Mouse (Mus musculus) frontal cortex, postnatal 14 days (tissue): ENCODE results near the gene Spryd3.

Experiments
- DNase-seq, 2 experiments: peaks; one replicate each; pipeline ENCODE4 v3.0.0; 2022; ENCODE audit warnings: low spot score in 2 of 2

The Spryd3 gene

DNA sequence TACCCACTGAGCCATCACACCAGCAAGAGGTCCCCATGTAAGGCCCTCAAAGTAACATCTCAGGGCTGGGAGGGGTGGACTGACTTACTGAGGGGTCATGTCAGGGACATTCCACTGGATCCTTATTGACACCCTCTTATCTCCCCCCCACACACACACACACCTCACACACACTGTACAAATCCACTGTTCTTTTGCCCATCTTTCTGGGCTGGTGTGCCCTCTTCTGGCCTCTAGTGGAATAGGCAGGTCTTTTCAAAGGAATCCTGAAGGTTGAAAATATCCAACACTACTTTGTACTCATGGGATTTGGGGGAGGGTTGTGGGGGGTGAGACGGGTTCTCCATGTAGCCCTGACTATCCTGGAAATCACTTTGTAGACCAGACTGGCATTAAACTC is 10.8 kb upstream of the Spryd3 start:
- peak in 1 of 2 experiments; percentile 41 for DNase-seq

DNA sequence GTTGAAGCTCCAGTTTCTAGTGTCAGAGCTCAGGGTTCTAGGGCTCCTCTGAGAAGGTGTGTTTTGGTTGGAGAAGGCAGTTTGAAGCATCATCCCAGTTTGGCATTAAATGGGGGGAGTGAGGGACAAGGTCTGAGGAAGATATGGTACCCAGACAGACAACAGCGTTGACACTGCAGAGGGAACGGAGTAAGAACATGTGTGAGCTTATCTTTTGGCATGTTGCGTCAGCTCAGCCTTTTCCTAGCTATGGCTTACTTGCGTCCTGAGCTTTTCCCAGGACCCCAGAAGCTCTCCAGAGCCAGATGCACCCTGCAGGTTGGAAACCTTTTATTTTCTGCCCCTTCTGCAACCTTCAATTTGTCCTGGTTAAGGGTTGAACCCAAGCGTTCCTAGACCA is 10.1 kb upstream of the Spryd3 start:
- no peak for DNase-seq

DNA sequence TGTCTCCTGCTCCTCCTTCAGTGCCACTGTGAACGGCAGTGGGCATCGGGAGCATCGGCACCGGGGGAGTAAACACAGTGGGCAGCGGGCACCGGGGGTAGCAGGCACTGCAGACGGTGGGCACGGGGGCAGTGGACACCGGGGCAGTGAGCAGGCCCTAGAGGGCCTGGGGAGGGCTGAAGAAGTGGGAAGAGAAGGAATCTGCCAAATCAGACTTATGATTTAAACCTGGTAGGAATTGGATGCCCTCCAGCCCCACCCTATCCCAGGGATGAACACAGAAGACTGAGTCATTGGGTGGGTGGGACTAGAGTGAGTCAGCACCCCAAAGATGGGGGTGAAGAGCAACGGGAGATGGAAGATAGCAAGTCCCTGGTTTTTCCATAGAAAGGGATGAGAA is 9.3 kb upstream of the Spryd3 start:
- DNase-seq: peak in 1 of 2 experiments; percentile 21

DNA sequence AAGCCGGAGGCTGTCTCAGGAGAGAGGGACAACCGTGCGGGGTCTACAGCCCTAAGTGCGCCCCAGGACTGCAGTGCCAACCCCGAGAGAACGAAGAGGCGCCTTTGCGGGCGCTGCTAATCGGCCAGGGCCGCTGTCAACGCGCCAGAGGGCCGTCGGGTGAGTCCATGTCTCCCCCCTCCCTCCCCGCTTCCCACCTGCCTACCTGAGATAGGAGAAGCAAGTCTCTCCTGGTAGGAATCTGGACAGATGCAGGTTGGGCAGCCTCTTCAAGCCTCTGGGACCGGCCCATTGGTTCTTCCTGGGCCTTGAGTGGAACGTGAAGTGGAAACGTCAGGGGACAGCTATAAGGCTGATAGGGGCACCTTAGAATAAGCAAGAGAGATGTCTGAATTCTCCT is 8.7 kb upstream of the Spryd3 start:
- DNase-seq: no peak

DNA sequence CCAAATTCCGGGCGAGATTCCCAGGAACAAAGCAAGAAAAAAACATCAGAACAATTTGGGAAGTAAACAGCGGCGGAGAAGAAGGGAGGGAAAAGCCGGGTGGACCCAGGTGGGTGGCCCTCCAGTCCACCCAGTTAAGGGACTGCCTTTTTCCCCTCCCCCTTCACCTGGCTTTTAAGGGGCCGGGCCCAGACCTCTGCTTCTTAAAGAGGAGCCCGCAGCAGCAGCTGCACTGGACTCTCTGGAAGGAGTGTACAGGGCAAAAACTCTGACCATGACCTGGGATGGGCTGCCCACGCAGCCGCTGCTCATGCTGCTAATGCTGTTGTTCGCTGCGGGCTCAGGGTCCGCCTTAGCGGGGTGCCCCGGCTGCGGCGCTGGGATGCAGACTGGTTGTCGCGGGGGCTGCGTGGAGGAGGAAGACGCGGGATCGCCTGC is 8.3 kb upstream of the Spryd3 start, which contains the start of gene Igfbp6:
TSS of gene Igfbp6 (plus strand) at position 89 of the 438 bp plus-strand sequence.
- DNase-seq: no peak

DNA sequence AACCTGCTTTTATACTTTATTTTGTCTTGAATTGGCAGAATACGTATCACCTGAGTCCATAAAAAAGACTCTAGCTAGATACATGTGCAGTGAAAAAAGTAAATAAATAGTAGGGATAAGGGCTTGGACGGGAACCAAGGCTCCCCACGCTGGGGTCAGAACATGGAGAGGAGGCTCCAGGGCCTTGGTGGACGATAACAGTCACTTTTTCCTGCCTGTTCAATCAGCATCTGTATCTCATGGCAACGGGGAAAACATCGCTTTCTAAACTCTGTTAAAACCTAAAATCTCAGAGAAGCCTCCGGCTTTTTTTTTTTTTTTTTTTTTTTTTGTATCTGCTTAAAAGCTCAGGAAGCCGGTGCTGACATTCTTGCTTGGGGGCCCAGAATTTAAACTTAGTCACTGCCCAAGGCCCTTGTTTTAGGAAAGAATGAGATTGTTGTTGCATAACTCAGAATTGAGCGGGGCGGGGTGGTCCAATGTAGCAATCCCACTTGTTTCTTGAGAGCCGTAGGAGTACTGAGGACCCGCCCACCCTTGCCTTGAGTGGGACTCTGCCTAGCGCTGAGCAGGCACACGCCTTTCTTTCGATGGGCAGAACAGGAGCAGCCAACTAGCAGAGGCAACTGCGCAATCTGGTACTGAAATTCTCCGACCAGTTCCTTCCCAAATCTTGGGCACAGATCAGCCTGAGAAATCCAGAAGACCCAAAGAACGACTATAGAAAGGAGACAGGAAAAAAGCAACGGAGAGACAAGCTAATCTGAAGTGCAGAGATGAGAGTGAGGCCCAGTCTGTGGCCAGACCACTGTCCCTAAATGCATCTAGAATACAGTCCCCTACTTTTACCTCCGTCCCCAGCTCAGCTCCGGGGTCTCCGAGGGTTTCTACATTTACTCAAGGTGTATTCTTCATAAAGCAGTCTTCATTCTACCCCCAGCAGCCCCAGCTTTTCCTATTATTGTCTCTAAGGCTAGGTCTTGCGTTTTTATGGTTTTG is 7.2 kb upstream of the Spryd3 start:
- no peak for DNase-seq

DNA sequence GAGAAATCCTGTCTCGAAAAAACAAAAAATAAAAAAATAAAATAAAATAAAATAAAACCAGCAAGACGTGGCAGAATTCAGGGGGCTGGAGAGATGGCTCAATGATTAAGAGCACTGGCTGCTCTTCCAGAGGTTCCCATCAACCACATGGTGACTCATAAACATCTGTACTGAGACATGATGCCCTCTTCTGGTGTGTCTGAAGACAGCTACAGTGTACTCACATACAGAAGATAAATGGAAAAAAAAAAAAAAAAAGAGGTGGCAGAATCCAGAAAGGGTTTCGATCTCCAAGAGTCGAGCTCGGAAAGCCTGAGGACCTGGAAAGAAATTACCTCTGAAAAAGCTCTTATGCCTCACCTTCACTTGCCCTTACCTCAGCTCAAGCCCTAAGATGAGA is 5.1 kb upstream of the Spryd3 start:
- DNase-seq: no peak

DNA sequence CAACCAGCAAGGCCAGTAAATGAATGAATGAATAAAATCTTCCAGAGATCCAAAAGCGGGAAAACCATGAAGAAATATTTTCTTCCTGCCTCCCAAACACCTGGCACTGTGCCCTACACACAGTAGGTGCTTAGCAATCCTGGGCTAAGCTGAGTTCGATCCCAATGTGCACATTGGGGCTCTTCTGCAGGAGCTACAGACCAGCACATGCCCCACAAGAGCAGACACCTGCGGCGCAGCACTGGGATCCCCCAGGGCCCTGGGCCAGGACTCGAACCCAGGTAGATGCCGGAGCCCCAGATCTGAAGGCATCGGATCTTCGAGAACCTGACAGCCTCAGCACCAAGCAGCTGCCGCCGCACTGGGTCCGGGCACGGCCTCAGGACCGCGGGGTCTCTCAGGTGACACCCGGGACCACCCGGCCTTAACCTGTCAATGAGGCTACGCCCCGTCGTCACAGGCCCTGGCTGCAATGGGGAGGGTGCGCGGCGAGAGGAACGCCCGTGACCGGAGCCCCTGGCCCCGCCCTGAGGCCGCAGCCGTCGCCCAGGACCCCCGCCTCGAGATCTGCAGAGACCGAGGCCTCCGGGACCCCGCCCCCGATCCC is 409 bp downstream of the Spryd3 start:
- DNase-seq: no peak

DNA sequence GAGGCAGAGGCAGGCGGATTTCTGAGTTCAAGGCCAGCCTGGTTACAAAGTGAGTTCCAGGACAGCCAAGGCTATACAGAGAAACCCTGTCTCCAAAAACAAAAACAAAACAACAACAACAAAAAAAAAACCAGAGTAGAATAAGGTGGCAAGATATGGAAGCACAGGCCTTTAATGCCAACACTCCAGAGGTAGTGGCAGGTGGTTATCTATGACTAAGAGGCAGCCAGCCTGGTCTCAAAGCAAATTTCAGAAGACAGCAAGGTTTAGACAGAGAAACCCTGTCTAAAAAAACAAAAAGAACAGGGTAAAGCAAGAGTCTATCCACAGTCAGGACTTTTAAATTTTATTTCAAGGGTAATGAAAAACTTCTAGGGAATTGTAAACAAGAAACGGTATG is 1.3 kb downstream of the Spryd3 start:
- DNase-seq: no peak

DNA sequence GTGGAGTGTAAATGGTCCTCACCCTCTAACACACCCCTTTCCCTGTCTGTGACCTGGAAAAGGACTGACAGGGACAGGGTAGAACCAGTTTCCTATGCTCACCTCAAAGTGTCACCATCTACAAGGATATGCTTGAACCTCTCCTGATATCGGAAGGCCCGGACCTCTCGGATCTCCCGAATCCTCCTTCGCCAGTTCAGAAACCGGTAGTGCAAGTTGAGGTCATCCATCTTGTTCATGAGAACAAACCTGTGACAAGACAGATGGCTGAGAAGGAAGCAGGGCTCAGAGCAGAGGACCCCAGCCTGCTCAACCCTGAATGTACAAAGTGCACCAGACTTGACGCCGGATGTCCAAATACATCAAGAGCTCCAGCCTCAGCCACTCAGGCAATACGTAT is 2.7 kb downstream of the Spryd3 start:
- no peak for DNase-seq

DNA sequence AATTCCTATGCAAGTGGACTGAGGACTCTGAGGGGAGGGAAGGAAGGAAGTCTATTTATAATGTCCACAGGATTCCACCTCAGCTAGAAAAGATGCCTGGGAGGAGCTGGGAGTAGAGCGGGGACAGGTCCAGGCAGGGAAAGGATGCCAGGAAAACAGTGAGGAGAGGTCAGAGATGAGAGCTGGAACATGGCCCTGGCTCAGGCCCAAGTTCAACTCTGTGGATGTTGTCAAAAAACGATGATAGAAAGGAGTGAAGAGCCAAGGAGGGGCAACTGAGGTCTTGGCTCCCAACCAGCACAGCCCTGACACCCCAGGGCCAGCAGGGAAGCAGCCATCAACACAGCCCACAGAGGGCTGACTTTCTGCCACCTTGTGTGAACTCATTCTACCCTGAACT is 9.7 kb downstream of the Spryd3 start:
- no peak for DNase-seq

DNA sequence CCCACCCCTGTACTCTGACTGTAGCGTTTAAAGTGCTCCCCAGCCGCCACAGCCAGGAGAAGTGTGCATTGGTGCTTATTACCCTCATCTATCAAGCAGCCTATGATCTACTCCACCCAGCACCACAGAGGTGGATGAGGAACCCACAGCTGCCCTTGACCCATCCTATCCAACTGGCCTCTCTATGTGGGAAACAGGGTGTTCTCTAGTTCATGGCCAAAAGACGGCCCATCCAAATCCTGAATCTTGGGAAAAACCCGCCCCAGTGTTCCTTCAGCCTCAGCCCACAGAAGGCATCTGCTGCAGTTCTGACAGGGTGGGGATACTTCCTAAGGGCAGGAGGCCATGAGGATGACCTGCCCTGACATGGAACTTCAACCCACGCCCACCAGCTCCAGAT is 15.5 kb downstream of the Spryd3 start:
- DNase-seq: no peak

DNA sequence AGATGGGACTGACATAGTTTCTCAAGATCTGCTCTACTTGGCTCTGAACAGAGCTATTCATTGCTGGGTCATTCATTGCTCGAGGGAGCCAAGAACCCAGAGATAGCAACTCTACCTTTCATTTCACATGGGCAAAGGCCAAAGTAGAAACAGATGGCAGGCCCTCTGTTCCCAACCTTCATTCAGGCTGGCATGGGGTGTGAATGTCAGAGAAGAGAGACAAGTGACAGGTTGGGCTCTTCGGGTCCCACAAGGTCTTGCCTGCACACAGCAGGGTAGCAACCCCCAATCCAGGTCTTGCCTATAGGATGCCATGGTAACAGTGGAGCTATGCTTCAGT is 16.2 kb downstream of the Spryd3 start:
- DNase-seq: no peak

DNA sequence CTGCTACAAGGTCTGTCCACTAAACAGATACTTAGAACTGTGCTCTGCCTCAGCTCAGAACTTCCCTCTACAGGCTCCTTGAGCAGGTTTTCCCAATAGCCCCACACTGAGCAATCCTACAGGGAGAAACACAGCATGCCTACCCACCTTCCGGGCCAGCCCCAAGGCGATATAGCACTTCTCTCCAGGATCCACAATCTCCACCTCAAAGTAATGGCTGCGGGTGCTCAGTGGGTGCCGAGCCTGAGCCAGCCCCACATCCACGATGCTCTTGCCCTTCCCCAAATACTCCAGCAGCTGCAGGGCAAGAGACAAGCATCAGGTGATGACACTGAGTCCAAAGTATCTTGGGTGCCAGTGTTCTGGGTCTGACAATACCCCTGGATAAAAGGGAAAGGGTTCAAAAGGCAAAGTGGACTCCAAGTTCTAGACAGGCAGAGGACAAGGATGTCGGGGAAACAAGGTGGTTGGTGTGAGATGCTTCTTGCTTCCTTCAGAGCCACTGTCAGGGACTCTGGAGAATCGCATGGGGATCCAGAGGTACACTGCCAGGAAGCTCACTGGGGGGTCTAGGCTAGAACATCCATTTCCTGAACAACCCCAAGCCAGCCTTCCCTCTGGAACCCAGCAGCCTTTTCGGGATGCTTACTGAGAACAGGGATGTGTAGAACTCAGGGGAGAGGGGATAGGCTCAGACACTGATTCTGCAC is 16.8 kb downstream of the Spryd3 start:
- DNase-seq: no peak

DNA sequence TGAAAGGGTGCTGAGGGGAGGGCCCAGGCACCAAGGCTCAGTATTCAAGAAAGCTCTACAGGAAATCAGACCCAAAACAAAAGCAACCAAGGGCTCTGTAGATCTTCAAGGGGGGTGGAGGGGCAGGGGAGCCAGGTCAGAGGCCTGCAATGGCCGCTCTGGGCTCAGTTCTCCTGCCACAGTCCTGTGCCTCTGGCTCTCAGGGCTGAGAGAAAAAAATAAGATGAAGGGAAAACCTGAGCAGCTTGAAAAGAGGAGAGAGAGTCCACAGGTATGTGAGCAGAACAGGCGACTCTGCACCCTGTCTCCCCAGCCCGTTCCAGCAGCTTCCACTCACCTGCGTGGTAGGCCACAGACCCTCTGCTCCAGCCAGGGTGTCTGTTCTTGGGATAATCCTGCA is 17.4 kb downstream of the Spryd3 start:
- no peak for DNase-seq

DNA sequence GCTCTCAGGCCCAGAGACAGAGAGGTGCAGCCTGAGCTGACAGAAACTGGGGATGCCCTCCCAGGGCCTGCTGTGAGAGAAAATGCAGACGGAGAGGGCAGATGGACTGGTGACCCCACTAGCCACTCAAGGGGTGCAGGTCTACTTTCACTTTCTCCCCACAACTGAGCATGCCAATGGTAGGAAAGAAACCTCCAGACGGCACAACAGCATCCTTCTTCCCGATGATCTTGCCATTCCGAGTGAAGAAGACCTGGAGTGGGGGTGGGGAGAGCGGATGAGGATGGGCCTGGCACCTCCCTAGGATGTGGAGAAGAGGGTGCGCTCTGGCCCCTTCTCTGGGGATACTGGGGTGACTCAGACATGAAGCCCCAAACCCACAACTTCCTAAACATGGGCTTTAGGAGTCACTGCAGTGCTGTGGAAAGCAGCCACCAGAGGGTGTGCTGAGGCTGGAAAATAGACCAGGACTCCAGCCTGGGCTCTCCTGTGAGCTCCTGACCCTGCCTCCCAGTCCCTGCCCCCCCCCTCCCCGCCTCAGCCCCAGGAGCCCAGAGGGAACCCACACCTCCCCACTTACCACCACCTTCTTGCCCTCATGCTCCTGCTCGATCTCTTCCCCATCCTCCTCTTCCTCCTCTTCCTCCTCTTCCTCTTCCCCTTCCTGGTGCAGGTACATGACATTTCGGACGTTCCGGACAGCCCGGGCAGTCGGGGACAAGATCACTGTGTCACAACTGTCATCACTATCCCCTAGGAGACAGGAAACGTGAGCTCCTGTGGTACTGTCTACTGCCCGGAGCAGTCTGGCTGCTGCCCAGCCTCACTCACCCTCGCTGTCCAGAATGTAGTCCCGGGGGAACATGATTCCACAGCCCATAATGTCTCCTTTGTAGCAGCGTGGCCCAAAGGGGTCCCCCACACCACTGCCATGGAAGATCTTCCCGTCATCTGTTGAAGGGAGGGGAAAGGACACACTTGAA is 18.3 kb downstream of the Spryd3 start:
- DNase-seq: no peak

DNA sequence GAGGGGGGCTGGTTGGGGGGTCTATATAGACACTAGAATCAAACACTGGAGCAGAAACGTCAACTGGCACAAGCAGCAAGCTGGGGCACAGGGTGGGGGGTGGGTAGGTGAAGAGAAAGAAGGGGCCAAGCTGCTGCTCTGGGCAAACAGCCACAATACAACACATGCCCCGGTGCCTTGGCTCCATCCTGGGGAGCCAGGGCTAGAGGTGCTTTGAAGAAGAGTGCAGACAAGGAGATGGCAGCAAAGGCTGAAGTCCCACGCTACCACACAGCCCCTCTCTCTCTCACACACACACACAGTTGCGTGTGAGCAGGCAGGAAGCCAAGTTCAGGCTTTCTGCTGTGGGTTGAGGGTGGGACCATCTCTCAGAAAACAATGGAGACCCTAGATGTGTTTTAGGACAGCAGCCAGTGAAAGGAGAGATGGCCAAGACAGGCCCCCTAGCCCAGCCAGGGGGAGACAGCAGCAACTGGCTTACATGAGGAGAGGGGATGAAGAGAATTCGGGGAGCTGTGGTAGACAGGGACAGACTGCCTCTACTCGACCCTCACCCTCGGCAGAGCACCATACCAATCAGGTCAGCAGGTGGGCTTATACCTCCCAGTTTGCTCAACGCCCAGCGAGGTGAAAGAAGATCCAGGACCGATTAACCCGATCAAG is 19.1 kb downstream of the Spryd3 start:
- no peak for DNase-seq

DNA sequence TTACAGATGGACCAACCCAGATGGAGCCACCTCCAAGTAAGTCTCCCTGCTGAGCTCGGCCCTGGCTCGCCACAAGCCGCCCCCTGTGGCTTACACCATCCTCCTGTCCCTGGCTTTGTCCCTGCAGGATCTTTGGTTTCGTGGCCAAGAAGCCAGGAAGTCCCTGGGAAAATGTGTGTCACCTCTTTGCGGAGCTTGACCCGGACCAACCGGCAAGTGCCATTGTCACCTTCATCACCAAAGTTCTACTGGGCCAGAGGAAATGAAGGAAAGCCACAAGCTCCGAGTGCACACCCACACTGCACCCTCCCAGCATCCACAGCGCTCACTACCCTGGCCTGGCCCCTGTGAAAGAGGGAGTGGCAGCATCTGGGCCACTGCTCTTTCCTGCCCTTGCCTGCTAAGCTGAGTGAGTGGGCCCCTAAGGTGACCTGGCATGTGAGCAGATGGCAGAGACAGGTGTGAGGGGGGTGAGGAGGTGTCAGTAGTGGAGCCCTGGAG is 20.3 kb downstream of the Spryd3 start:
- DNase-seq: no peak

DNA sequence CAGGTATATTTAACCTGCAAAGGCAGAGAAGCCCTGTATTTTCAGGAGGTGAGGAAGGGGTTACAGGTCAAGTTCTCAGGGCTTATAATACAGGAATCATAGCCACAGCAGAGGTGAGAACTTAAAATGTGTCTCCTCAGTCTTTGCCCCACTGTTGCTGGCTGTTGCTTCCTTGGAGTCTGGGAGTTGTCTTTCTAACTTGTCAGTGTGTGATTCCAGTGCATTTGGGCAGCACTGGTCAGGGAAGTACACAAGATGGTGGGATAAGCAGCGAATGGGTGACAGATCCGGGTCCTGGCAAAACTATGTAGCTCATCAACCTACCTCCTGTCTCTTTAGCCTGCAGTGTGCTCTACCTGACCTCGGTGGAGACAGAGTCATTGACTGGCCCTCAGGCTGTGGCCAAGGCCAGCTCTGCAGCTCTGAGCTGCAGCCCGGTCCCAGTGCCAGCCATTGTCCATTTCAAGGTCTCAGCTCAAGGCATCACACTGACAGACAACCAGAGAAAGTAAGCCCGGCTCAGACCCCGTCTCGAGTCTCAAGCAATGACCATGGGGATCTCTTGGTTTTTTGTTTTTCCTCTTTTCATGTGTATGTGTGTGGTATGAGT is 21.3 kb downstream of the Spryd3 start:
- DNase-seq: no peak

DNA sequence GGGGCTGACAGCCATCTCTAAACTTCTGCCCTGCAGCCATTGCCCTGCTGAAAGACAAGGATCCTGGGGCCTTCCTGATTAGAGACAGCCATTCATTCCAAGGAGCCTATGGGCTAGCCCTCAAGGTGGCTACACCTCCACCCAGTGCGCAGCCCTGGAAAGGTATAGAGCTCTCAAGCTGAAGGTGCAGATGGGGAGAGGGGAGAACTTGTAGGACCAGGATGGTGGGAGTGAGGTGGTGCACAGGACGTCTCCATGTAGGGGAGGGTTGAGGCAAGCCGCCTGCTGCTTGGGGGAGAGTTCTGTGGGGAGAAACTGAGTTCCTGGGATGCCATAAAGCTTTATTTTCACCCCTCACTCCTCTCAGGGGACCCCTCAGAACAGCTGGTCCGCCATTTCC is 22.4 kb downstream of the Spryd3 start:
- no peak for DNase-seq
